Mouse (Mus musculus): Measurements from ENCODE around the gene Otud7a.

DNA sequence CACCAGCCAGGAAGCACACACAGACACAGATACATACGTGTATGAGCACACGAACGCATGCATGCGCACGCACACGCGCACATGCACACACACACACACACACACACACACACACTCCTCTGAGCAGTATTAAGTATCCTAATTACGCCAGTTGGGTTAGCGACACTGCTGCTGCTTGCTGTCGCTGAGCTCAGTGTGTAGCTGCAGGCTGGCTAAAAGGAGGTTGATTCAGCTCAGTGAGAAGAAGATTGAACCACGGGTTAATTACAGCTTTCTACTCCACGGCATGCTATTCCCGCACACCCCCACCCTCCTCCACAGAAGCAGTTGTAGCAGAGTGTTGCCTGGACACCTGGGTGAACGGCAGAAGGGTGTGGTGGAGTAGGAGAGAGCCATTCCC lies 224.4 kb downstream of the Otud7a start:
- no peak for TF ChIP-seq GATA1 (IDR thresholded peaks at IDR 0.05; ENCODE audit: low read depth, low read length)
- no peak for TF ChIP-seq EP300 (IDR thresholded peaks at IDR 0.05; ENCODE audit: low read depth in 1 of 2, low read length in 2 of 2)
- no peak for TF ChIP-seq ZNF384 (IDR thresholded peaks at IDR 0.05; ENCODE audit: low read depth, low read length)
- no peak for TF ChIP-seq UBTF (IDR thresholded peaks at IDR 0.05; ENCODE audit: borderline replicate concordance, insufficient read depth, low read depth, low read length)
- no peak for TF ChIP-seq CTCF (IDR thresholded peaks at IDR 0.05 in 2 of 3, conservative IDR thresholded peaks at IDR 0.05 in 1 of 3; ENCODE audit: control insufficient read depth in 1 of 3, insufficient read depth in 1 of 3, low read depth in 2 of 3, low read length in 3 of 3, poor library complexity in 1 of 3, severe bottlenecking in 1 of 3)
- TF ChIP-seq ETS1 (IDR thresholded peaks at IDR 0.05; ENCODE audit: low read depth, low read length): no peak
- no peak for TF ChIP-seq USF1 (IDR thresholded peaks at IDR 0.05; ENCODE audit: low read depth, low read length)
- no peak for TF ChIP-seq CHD1 (IDR thresholded peaks at IDR 0.05; ENCODE audit: low read depth, low read length)
- no peak for TF ChIP-seq MYB (IDR thresholded peaks at IDR 0.05; ENCODE audit: low read depth, low read length)
- no peak for TF ChIP-seq POLR2A (IDR thresholded peaks at IDR 0.05; ENCODE audit: control insufficient read depth in 1 of 2, insufficient read depth in 1 of 2, low read depth in 1 of 2, low read length in 2 of 2, poor library complexity in 1 of 2)
- no peak for TF ChIP-seq MAZ (IDR thresholded peaks at IDR 0.05; ENCODE audit: low read depth, low read length)
- TF ChIP-seq ZMIZ1 (IDR thresholded peaks at IDR 0.05; ENCODE audit: low read depth, low read length): no peak
- no peak for TF ChIP-seq POLR2AphosphoS5 (IDR thresholded peaks at IDR 0.05; ENCODE audit: borderline replicate concordance, low read depth, low read length)
